Mouse (Mus musculus) c-Kit-positive CD71-negative TER-119-negative erythroid progenitor cells, embryonic 14.5 days (primary cell): Measurements from ENCODE around the gene Dntt.

ENCODE experiments used
- DNase-seq: peaks from one replicate; pipeline ENCODE4 v3.0.0-alpha.2; 2013; ENCODE audit warnings: low read depth

The Dntt gene

DNA sequence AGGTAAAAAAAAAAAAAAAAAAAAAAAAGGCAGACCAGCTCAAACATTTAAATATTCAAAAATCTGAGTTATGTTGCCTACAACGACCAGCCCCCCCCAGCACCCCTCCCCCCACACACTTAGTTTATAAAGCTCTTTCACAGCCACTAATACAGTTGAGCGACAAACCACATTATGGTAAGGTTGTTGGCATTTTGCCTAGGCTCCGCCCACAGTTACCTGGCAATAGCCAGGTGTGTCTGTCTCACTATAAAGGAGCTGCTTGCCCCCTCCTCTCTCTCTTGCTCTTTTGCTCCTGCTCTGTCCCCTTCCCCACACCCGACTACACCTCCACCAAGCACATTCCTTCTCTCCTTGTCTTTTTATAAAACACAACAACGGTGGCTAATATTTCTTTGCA lies 17.4 kb upstream of the Dntt start:
- DNase-seq: no peak

DNA sequence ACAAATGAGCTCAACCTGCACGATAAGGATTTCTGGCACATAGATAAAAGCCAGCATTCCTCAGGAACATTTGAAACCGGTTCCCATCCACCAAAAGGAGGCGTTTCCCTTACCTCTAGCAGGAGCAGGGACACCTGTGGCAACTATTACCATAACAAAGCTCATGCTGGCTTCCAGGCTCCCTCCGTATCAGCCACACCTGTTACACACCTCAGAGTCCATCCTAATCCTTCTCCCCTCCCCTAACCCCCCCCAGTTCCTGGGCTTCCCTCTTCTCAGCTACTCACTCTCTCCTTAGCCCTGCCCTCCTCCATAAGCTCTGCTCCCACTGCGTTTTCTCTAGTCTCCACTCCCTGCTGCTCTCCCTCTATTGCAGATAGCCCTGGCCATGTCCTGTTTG lies 15.5 kb upstream of the Dntt start:
- DNase-seq: no peak

DNA sequence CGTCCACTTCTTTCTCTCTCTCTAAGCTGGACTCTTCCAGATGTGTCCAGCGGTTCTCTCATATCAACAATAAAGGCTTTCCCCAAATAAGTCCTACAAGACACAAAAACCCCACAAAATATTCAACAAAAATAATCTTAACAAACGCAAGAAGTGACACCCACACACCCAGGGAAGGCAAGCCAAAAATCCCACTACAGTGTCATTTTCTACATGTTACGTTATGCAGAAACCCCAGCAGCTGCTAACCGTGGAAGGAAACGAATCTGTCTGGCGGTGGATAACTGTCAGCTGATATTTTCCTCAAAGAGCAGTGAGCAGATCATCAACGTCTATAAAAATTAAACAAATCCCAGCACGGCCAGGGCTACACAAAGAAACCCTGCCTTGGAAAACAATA lies 15.1 kb upstream of the Dntt start:
- no peak for DNase-seq

DNA sequence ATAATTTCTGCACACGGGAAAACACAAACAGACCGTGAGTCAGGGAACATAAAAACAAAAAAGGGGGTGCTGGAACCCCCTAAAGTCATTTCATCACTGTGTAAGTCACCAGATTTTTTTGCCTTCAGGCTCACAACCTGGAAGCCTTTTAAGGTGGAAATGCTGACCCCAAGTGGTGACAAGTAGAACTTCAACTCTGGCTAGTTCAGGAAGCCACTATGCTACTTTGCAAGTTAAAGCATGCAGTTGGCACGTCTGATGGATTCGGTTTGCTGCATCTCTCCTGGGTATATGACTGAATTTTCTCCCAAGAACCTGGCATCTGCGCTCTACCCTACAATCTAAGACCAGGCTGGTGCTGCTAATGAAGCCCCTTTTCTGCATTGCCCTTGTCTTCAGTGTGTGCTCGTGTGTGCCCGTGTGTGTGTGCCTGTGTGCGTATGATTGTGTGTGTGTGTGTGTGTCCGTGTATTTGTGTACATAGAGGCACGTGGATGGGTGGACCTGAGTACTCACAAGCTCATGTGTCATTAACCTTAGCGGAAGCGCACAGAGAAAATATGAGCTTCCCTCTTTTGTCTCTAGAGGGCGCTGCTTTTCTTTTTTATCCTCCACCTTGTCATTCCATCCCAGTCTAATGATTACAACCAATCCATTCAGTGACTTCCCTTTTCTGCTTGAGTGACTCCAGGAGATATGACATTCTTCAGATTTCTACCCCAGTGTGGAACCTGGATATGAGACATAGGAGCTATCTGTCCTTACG lies 12.9 kb upstream of the Dntt start:
- DNase-seq: peak; percentile 73

DNA sequence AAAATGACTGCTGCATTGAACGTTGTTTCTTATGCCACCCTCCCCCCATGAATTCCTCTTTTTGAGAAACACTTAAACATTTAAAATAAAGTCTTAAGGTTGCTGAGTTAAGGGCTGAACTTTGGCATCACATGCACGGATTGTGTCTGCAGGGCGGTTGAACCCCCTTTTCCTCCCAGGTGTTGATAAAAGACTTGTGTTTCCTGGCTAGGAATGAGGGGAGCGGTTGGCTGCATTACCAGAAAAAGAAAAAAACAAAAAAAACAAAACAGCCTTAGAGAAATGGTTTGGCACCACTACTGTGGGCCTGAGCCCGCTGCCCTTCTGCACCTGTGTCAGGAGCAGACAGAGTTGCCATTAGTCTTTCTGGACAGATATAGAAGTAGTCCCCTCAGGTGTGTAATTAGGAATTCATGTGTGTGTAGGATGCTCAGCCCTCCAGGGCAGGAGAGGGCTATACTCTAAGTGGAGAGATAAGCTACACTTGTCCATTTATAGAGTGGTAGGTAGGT lies 9.9 kb upstream of the Dntt start:
- DNase-seq: no peak

DNA sequence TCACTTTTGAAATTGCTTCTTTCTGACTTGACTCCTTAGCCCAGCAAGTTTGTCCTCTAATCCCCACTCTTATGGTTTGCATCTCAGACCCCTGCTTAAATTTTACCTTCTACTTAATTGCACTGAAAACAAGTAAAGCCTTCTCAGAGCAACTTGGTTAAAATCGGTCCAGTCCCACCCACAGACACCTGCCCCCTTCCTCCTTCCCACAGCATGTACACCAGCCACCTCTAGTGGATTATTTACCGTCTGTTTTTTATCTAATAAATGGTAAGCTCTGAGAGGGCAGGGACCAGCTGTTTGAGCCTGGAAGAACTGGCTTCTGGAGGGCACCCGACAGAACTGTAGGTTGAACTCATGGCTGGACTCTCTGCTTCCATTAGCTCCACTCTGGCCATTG lies 8.5 kb upstream of the Dntt start:
- DNase-seq: no peak

DNA sequence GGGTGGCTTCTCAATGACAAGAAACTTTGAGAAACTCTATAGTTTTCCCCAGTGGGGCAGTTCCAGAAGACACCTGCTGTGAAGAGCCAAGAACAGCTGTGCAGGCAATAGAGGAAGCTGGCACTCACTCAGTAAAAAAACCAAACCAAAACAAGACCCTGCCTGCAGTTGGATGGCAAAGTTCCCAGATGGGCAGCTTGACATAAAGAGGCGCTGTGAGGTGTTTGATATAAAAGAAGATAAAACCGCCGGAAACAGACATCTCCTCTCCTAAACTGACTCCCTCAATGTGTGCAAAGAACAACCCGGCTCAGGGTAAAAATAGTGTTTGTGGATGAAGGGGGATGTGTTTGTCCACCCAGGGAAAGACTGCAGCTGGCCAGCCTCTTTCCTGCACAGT lies 6.8 kb upstream of the Dntt start:
- DNase-seq: no peak

DNA sequence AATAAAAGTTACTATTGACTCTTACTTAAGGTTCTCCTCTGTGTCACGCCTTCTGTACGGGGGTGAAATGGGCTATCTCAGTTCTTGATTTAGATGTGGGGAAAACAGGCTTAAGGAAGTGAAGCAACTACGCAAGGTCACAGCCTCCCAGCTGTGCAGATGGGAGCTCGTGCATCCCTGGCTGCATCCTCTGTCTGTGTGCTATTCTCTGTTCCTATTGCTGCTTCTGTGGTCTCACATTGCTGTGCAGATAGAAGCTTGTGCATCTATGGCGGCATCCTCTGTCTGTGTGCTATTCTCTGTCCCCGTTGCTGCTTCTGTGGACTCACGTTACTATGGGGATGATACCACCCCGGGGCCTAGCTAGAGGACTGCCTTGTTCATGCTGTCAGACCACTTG lies 2.5 kb upstream of the Dntt start:
- DNase-seq: no peak

DNA sequence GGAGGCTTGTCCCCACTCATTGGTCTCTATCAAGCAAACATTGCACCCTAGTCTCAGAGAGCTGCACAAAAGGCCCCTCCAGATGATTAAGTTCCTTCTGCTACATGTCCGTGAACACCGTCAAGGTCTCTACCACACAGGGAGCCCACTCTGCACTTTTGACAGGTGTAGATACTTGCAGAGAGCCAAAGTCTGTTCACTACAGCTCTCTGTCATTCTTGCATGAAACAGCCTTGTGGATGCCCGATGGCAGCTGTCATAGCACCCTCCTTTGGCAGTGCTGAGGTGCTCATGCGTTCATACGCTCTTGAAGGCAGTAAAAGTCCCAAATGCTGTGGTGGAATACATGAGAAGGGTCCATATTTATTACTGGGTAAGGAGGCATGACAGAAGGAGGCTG lies 2.1 kb upstream of the Dntt start:
- no peak for DNase-seq

DNA sequence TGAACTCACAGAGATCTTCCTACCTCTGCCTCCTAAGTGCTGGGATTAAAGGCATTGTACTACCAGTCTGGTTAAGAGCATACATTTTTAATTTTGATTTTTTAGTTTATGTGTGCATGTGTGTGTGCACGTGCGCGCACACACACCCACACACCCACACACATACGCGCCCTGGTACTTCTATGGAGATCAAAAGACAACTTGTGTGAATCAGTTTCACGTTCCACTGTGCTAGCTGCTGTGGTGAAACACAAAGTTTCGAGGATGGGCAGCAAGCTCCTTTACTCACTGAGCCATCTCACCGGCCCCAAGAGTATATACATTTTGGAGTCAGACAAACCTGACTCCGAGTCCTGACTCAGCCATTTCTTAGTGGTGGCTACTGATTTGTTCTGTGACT lies 1.5 kb upstream of the Dntt start:
- DNase-seq: no peak

DNA sequence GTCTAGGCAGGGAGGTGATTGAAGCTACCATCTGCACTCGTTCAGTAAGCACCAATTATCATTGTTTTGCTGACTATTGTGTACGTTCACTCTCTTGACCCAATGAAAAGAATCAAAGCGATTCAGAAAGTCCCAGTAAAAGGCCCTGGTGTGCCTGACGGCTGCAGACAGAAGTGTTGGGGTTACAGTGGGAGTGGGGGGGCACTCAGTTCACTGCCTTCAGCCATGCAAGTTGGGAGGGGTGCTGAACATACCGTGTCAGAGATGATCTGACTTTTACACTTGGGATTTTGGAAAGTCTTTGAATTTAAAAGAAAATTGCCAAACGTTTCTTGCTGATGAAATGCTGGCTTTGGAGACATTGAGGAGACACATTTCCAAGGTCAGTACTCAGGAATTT lies 1.1 kb downstream of the Dntt start:
- no peak for DNase-seq

DNA sequence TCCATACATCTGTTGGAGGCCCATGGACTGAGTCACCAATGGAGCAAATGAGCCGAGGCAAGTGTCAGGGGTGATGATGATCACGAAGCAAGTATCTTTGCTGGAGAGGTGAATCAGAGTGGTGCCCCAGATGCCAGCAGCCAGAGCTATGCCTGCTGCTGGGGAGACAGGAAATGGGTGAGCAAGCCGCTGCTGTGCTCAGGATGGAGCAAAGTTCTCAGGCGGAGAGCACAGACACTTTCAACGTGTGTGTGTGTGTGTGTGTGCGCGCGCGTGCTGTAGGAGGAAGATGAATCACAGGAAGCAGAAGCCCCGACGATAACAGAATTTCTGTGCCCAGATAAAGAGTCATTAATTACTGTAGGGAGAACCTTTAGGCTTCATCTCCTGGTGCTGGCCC lies 1.9 kb downstream of the Dntt start:
- peak; percentile 55 for DNase-seq

DNA sequence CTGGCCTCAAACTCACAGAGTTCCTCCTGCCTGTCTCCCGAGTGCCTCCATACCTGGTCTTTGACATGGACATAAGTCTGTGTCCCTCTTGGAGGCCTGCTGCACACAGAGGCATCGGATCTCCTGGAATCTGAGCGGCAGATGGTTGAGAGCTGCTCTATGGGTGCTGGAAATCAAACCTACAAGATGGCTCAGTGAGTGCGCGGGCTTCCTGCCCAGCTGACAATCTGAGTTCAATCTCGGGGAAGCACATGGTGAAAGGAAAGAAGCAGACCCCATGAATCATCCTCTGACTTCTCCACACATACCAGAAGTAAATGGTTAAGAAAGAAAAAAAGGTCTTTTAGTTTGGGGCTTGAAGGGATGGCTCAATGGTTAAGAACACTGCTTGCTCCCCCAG lies 2.8 kb downstream of the Dntt start:
- DNase-seq: no peak

DNA sequence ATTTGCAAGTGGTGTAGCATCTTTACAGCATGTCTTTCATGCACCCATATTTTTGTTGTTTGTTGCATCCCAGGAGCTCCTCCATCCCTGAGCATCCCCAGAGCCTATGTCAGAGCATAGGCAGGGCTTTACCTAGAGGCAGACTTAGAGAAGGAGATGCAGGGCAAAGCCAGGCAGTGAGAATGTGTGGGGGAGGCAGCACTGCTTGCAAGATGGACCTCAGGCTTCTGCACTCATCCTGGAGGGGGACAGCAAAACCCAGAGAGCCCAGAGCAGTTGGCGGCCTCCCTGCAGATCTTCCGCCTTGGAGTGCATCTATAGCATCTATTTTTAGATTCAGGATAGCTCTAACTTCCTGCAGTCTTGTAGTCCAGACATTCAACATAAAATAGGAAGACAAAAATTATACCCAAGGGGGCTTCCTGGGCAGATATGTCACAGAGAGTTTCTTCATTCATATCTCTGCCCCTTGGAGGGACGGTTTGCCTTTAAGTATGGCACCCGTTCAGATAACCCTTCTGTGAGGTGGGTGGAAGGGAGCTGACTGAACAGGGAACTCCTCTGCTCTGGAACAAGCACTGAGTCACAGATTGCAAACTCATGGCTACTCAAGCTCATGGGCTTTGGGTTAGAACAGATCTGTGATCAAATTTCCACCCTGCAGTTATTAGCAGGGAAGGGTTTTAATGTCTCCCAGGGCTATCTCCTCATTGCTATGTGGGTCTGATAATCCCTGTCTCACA lies 6.9 kb downstream of the Dntt start:
- DNase-seq: no peak

DNA sequence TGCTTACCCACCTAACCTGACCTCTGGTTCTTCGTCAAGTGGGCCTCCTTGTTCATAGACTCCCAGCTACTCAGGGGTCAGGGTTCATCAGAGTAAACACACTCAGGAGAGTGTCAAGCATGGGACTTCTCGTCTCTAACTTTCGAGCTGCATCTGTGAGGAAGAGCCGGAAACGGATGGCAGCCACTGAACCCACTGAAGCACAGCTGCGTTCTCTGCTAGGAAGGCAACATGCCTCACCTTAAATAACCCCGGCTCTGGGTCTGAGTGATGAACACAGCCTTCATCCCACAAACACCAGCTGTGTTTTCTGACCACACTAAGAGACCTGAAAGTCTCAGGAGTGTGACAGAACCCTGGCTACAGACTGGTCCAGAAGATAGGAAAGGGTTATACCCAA lies 10.0 kb downstream of the Dntt start:
- DNase-seq: no peak

DNA sequence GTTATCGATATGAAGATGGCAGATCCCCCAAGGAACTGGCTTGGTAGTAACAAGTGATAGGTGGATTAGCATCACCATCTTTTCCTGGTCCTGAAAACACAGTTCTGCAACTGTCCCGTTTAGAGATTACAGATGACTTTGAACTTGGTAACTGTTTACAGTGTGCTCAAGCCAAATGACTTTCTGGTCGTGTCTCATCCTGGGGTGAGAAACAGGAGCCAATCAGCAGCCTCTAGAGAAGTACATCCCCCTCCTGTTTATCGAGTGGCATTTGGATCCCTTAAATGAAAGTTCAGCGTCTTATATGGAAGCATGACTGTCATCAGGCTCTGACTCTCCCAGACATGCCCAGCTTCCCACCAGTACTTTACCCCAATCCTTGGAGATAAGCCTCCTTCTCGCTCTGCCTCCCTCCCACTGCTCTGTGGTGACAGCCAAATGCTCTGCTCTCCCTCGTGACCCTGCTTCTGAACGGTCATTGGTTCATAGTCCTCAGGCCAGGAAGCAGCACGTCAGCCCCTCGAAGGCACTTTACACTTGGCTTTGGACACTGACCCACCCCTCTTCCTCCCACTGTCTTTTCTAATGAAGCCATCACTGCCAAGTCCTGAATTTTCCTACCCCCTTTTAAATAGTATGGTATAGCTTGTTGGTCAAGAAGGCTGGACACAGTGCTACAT lies 16.2 kb downstream of the Dntt start:
- DNase-seq: no peak

DNA sequence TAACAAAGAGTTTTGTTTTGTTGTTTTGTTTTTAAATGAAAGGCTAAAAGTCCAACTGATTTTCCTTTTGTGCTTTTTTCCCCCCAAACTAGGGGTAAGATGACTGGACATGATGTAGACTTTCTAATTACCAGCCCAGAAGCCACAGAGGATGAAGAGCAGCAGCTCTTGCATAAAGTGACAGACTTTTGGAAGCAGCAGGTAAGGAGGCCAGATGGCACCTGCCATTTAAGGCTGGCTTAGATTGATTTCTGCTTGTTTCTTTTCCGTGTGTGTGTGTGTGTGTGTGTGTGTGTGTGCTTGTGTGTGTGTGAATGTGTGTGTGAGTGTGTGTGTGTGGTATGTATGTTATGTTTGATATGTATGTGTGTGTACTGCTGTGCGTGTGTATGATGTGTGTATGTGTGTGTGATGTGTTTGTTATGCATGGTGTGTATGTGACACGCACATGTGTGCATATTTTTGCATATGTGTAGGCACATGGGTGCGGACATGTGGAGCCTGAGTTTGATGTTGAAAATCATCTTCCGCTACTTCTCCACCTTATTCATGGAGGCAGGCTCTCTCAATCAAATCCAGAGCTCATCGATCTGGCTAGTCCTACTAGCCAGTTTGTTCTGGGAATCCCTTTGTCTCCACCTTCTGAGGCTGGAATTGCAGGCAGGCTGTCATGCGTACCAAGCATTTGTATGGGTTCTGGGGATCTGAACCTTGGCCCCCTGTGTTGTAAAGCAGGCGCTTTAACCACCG lies 18.5 kb downstream of the Dntt start:
- DNase-seq: no peak

DNA sequence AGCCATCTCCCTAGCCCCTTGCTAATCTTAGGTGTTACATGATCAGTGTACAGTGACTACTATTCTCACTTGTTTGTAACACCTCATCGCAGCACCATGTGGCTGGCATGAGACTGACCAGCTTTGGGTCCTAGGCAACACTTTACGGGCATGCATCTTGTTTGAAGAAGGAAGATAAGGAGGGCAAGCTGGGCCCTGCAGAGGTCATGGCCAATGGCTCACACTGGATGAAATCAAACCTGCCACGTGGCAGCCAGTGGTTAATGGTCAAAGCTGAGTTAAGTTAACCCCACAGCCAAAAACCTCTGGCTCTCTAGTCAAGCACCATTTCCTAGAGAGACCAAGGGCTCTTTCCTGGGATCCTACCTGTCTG lies 19.1 kb downstream of the Dntt start:
- no peak for DNase-seq

DNA sequence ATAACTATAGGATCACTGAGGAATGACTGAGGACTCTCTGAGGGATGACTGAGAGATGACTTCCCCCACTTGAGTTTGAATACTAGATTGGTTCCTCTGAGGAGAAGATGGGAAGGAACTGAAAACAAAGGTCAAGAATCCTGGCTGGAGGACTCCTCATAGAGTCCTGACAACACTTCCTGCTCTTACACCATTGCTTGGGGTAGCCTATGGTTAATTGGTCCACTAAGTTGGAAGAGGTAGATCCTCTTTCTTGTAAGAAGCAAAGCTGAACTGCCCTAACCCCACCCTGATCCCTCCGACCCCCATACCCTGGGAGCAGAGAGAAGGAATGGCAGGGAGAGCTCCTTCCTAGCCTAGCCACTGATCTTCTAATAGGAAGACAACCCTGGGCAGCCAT lies 22.6 kb downstream of the Dntt start:
- DNase-seq: no peak

DNA sequence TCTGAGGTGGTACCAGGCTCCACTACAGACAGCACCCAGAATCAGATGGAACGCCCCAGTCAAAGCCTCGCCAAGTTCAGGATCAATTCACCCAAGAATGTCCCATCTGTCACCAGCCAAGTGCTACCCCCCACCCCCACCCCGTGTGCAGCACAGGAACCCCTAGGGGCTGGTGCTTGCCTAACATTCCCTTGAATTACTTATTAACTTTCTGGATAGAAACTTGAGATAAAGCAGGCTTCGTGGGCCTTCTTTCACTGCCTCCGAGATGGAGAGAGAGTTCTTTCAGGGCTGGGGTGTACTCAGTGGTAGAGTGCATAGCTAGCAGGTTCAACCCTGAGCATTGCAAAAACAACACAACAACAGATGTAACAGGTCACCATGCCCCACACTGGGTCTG lies 23.2 kb downstream of the Dntt start:
- DNase-seq: no peak

DNA sequence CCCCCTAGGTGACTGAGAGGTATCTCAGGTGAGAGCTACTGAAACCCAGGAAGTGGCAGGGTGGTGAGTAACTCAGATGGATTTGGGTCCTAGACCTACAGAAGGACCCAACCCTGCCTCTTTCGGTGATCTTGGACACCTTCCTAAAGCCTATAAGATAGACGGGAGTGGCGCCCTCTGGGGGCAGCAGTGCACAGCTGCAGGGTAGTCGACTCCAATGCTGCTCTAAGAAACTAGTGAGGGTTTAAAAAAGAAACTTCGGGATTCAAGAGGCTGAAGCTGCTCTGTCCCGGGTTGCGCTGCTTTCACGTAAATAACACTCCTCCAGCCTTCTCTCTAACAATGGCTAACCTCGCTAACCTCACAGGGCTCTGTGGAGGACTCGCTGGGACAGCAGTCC lies 24.5 kb downstream of the Dntt start:
- DNase-seq: peak; percentile 64

DNA sequence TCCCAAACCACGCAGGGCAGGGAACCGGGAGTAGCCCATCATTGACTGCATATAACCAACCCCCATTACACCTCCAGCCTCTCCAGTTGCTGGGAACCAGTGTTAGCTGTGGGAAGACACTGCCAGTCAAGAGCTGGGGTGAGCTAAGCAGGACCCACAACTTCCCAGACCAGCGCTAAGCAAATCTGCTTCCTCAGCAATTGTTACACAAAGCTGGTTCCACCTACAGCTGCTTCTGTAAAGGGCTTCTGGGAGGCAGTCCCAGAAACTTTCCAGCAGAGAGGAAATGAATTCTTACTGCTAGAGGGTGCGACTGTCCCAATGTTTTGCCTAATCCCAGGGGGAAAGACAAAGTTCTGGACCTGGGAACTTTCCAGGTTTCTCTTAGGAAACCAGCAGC lies 25.6 kb downstream of the Dntt start:
- no peak for DNase-seq
